Mouse (Mus musculus): ENCODE data around the gene Zfp651. TPM values are rescaled to one million over a fixed set of nuclear protein-coding genes. Genes with fewer than 3 reads are reported as not detected.

Gene Zfp651
- total RNA-seq, 4 experiments from 2014 or later: 120 to 131 (median 129) TPM

- no peak for DNase-seq (ENCODE audit: low spot score)
These were observed 51.1 kb downstream of the Zfp651 start for GRCm38 (mm10) chr9:121810081-121810821.

- no peak for DNase-seq (ENCODE audit: low spot score)
These were observed 56.1 kb downstream of the Zfp651 start for GRCm38 (mm10) chr9:121815183-121815582.

DNA sequence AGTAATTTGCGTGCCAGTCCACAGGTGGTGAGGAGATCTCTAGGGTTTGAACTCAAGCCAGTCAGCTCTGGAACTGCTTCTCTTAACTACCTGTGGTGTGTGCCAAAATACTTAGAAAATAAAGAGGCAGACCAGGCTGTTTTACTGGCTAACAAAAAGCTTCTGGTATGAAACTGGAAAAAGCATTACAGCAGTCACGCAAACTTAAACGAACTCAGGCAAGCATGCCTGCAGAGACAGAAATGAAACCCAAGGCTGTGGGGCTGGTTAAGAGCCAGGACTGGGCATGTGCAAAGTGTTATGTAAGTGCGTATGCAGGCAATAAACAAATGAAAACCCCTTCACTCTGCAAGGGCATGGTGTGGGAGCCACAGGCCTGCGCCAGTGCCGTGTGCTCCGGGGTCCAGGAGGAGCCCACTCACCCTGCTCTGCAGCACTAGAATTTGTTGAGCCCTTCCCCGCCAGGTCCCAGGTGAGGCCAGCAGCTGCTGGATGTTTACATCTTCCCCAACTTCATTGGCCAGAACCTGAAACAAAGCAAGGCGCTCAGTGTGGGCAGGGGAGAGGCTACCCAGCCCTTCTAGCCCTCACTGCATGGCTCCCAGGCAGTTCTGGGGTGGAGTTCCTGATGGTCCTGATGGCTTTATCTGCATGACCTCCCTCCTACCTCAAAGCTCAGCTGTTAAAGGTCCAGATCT is 60.1 kb downstream of the Zfp651 start:
- DNase-seq (ENCODE audit: low spot score): no peak

GRCm38 (mm10) chr9:121819771-121820471 is 60.8 kb downstream of the Zfp651 start:
- no peak for DNase-seq (ENCODE audit: low spot score)

DNA sequence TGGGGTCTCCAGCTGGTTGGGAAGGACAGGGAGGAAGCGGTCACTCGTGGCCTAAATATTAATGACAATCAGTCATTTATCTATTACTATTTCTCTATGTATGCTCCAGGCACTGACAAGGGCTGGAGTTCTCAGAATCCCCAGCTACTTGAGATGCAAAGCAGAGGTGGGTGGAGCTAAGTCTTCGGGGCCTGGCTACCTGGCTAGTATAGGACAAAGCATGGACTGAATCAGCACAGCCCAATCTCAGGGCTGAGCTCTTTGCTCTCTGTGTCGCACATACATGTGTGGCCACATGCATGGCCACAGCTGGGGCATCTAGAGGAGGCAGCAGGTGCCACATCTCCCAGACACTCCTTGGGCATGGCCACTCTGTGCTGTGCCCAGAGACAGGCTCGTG is 61.6 kb downstream of the Zfp651 start:
- DNase-seq (ENCODE audit: low spot score): no peak

Other genes starting within 250 kb of the Zfp651 start
- not detected for gene Lyzl4, start 117.2 kb upstream of the Zfp651 start, total RNA-seq (2022)
- 1 to 10 TPM; 1.9 to 3.6 (median 2.1) TPM for gene Vipr1, start 116.6 kb upstream of the Zfp651 start, total RNA-seq (2022)
- gene Sec22c, start 53.8 kb upstream of the Zfp651 start, total RNA-seq (2022): 1 to 10 TPM; 4.7 to 8.4 (median 7.1) TPM
- gene Ss18l2, start 49.0 kb upstream of the Zfp651 start, total RNA-seq (2022): 100 to 1,000 TPM; 138 to 143 (median 139) TPM
- gene Nktr, start 40.2 kb upstream of the Zfp651 start, total RNA-seq (2022): 10 to 100 TPM; 24.5 to 39.2 (median 29.8) TPM
- 10 to 100 TPM; 17.9 to 23.6 (median 20.0) TPM for gene Klhl40, start 18.3 kb downstream of the Zfp651 start, total RNA-seq (2022)
- 100 to 1,000 TPM; 100 to 119 (median 118) TPM for gene Hhatl, start 33.2 kb downstream of the Zfp651 start, total RNA-seq (2022)
- under 1 TPM in 2 of 4 experiments, not detected in 2; 0.12 to 0.27 TPM for gene Ccdc13, start 80.1 kb downstream of the Zfp651 start, total RNA-seq (2022)
- gene Higd1a, start 99.0 kb downstream of the Zfp651 start, total RNA-seq (2022): 100 to 1,000 TPM; 186 to 221 (median 198) TPM
- gene Ackr2, start 139.0 kb downstream of the Zfp651 start, total RNA-seq (2022): 1 to 10 TPM in 3 of 4 experiments, under 1 TPM in 1; 0.87 to 2.2 (median 1.3) TPM
- gene Cyp8b1, start 157.0 kb downstream of the Zfp651 start, total RNA-seq (2022): not detected
- gene Fam198a, start 191.7 kb downstream of the Zfp651 start, total RNA-seq (2022): under 1 TPM; 0.31 to 0.79 (median 0.59) TPM
- gene Pomgnt2, start 237.8 kb downstream of the Zfp651 start, total RNA-seq (2022): 10 to 100 TPM; 15.6 to 18.2 (median 16.7) TPM

Measured in heart, adult 8-10 months (tissue).